Mouse (Mus musculus): ENCODE results near the gene Dscaml1. TPM values are rescaled to one million over a fixed set of nuclear protein-coding genes. Genes with fewer than 3 reads are reported as not detected.

Gene Dscaml1
- polyA plus RNA-seq, 1 experiment from 2014 or later, result 0.54 TPM

DNA sequence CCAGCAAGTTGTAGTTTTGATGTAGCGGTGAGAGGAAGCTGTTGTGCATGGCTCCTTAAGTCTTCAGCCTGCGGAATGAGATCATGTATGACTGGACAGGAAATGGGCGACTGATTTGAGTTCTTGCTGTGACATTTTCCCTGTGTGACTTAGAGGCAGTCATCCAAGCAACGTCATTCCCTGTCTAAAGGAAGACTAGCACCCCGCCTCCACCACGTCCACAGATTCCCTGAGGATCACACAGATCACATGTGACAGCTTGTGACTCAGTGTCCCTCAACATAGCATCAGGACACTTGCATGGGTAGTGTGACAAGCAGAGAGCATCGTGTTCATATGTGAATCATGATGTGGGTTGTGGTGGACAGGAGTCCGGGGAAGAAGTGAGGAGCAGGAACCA, 147.6 kb downstream of the Dscaml1 start:
- peaks cover 6% of the 10 kb centered on the region for H3K4me1 ChIP-seq (ENCODE audit: control insufficient read depth, insufficient read depth, low read length)
- H3K4me3 ChIP-seq (ENCODE audit: low read length), result no peak overlapping the region
- no peak for ATAC-seq (replicated peaks; ENCODE audit: extremely low read depth, insufficient read depth, low FRiP score)
- 64% methylated on average over 8 of the region's 8 CpGs for WGBS
- no peaks in the 10 kb centered on the region for H3K27me3 ChIP-seq (ENCODE audit: control insufficient read depth, insufficient read depth, low read length)
- H3K9me3 ChIP-seq (replicated peaks; ENCODE audit: control insufficient read depth, low read length), result no peaks in the 10 kb centered on the region
- H3K36me3 ChIP-seq (ENCODE audit: control insufficient read depth, insufficient read depth), result no peaks in the 10 kb centered on the region
- H3K4me2 ChIP-seq (ENCODE audit: low read depth, low read length), result no peak overlapping the region
- H3K9ac ChIP-seq (ENCODE audit: low read length), result no peak overlapping the region
- H3K27ac ChIP-seq (ENCODE audit: low read length), result no peak overlapping the region

DNA sequence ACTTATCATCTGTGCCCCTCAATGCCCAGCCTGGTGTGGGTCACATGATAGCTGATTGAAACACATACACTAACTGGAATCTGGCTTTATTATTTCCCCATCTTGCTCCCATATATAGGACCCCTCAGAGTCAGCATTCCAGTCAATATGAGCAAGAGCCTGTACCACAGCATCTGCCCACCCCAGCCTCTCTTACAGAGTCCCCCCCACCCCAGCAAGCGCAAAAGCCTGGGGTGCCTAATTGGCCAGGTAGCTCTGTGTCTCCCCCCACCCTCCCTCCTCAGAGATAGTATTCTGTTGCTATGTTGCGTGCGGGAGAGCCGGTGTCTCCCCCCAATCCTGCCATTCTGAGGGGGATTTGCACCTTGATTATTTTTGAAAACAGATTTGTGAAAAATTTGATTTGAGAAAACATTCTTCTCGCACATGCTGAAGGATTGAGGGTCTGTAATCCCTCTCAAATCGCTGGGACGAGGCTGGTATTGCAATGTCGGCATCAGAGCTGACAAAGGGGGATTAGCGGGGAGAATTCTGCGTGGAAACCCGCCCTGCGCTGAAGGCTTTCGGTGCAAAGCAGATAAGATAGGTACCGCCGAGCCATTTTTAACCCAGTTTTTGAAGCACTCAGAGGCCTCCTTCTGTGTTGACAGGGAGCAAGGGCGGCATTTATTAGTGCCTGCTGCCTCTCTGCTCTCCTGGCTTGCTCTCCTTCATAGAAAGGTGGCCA, 153.8 kb downstream of the Dscaml1 start:
- H3K27ac ChIP-seq (ENCODE audit: low read length), result no peak overlapping the region
- peak overlapping the region; percentile 25; the same call in 1 of the 2 replicates for H3K4me2 ChIP-seq (ENCODE audit: low read depth, low read length)
- H3K27me3 ChIP-seq (ENCODE audit: control insufficient read depth, insufficient read depth, low read length), result no peaks in the 10 kb centered on the region
- H3K36me3 ChIP-seq (ENCODE audit: control insufficient read depth, insufficient read depth), result no peaks in the 10 kb centered on the region
- WGBS, result 39% methylated on average over 16 of the region's 16 CpGs
- no peak for ATAC-seq (replicated peaks; ENCODE audit: extremely low read depth, insufficient read depth, low FRiP score)
- H3K4me3 ChIP-seq (ENCODE audit: low read length), result no peak overlapping the region
- no peaks in the 10 kb centered on the region for H3K9me3 ChIP-seq (replicated peaks; ENCODE audit: control insufficient read depth, low read length)
- no peak overlapping the region for H3K9ac ChIP-seq (ENCODE audit: low read length)
- H3K4me1 ChIP-seq (ENCODE audit: control insufficient read depth, insufficient read depth, low read length), result peaks cover 9% of the 10 kb centered on the region

DNA sequence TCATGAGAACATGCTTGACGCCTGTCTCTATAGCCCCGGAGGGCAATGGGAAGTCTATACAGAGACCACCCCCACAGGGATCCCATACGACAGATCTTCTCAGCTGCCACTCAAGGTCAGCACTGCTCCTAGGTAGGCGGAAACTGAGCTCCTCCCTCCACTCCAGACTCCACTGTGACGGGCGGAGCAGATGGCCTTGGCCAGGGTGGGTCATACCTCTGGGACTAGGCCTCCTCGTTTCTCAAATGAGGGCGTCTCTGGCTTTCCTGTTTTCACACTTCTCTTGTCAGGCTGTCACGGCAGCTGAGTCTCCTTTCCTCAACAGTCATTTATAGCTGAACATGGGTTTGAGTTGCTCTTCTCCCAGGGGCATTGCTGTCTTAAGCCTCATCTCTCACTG, 160.0 kb downstream of the Dscaml1 start:
- no peaks in the 10 kb centered on the region for H3K27me3 ChIP-seq (ENCODE audit: control insufficient read depth, insufficient read depth, low read length)
- H3K4me1 ChIP-seq (ENCODE audit: control insufficient read depth, insufficient read depth, low read length), result no peaks in the 10 kb centered on the region
- no peaks in the 10 kb centered on the region for H3K36me3 ChIP-seq (ENCODE audit: control insufficient read depth, insufficient read depth)
- no peak overlapping the region for H3K4me3 ChIP-seq (ENCODE audit: low read length)
- ATAC-seq (replicated peaks; ENCODE audit: extremely low read depth, insufficient read depth, low FRiP score), result no peak
- no peaks in the 10 kb centered on the region for H3K9me3 ChIP-seq (replicated peaks; ENCODE audit: control insufficient read depth, low read length)
- H3K4me2 ChIP-seq (ENCODE audit: low read depth, low read length), result no peak overlapping the region
- H3K27ac ChIP-seq (ENCODE audit: low read length), result no peak overlapping the region
- H3K9ac ChIP-seq (ENCODE audit: low read length), result no peak overlapping the region
- 55% methylated on average over 9 of the region's 9 CpGs for WGBS

DNA sequence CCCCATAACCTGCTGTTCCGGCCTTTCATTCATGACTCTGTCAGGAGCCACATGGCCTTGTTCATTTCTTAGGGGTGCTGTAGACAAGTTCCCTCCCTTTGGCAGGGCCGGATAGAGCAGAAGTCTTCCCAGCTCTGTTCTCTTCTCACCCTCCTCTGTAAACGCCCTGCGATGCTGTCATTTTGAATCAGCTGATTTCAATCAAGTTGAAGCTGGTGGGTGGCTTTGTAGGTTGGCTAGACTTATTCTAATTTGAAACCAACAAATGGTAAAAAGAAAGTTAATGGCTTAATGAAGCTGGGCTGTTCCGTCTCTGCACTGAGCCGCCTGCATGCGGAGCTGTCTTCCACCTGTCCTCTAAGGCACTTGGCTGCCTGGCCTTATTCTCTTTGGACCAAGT, 161.3 kb downstream of the Dscaml1 start:
- Histone ChIP-seq H3K9ac (ENCODE audit: low read length) (no peak overlapping the region), H3K4me3 (ENCODE audit: low read length) (no peak overlapping the region), H3K9me3 (replicated peaks; ENCODE audit: control insufficient read depth, low read length) (no peaks in the 10 kb centered on the region), H3K4me2 (ENCODE audit: low read depth, low read length) (no peak overlapping the region), H3K27me3 (ENCODE audit: control insufficient read depth, insufficient read depth, low read length) (no peaks in the 10 kb centered on the region), H3K4me1 (ENCODE audit: control insufficient read depth, insufficient read depth, low read length) (no peaks in the 10 kb centered on the region), H3K27ac (ENCODE audit: low read length) (no peak overlapping the region), H3K36me3 (ENCODE audit: control insufficient read depth, insufficient read depth) (no peaks in the 10 kb centered on the region)
- no peak for ATAC-seq (replicated peaks; ENCODE audit: extremely low read depth, insufficient read depth, low FRiP score)
- WGBS, result 86% methylated on average over 7 of the region's 7 CpGs

DNA sequence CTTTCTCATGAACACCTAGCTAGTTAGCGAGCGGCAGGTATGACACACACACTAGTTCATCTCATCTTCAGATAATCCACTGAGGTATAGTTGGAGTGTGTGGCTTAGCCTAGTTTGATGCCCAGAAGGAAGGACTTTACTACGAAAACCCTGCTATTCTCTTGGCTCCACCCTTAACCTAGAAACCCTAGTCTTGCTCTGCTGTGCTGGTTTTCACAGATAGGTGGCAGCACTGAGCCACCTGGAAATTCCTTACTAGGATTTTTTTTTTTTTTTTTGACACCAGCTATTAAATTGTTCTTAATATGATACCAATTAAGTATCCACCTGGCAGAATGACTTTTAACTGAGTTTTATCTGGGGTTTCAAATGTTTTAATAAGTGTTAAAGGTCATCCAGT, 163.4 kb downstream of the Dscaml1 start:
- no peak overlapping the region for H3K27ac ChIP-seq (ENCODE audit: low read length)
- H3K27me3 ChIP-seq (ENCODE audit: control insufficient read depth, insufficient read depth, low read length), result no peaks in the 10 kb centered on the region
- 75% methylated on average over 3 of the region's 3 CpGs for WGBS
- H3K4me1 ChIP-seq (ENCODE audit: control insufficient read depth, insufficient read depth, low read length), result no peaks in the 10 kb centered on the region
- no peak overlapping the region for H3K9ac ChIP-seq (ENCODE audit: low read length)
- no peak overlapping the region for H3K4me3 ChIP-seq (ENCODE audit: low read length)
- no peaks in the 10 kb centered on the region for H3K9me3 ChIP-seq (replicated peaks; ENCODE audit: control insufficient read depth, low read length)
- H3K4me2 ChIP-seq (ENCODE audit: low read depth, low read length), result no peak overlapping the region
- no peaks in the 10 kb centered on the region for H3K36me3 ChIP-seq (ENCODE audit: control insufficient read depth, insufficient read depth)
- no peak for ATAC-seq (replicated peaks; ENCODE audit: extremely low read depth, insufficient read depth, low FRiP score)

DNA sequence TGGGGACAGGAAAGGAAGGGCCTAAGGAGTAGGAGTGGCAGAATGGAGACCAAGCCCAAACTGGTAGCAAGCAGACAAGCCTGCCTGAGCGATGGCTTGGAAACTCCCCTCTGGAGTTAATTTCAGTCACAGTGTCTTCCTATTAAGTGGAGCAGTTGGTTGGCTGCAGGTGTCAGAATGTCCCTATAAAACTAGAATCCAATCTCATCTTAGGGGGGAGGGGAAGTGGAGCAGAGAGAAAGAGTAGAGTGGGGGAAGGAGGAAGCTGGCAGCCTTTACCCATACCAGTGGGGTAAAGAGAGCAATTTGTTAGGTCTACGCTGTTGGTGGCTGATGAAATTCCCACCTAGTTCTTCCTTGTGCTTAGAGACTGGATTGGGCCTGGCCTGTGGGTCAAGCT, 164.6 kb downstream of the Dscaml1 start:
- WGBS, result 87% methylated on average over 2 of the region's 2 CpGs

DNA sequence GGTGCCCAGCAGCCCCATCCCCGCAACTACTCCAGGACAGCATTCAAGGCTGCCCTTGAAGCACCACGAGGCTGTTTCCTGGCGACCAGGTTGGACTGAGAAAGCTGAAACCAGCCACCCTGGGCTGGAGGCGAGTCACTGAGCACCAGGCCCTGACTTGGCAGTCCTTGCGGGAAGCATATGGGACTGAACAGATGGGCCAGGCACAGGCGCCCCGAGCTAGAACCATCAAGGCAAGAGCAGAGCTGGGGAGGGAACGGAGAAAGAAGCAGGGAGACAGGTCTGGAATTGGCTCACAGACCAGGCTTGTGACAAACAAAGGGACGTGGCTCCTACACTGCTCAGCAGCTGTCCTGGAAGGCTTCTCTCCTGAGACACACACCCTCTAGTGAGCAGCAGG, 165.9 kb downstream of the Dscaml1 start:
- Histone ChIP-seq H3K9me3 (replicated peaks; ENCODE audit: control insufficient read depth, low read length) (no peaks in the 10 kb centered on the region), H3K4me3 (ENCODE audit: low read length) (no peak overlapping the region), H3K4me1 (ENCODE audit: control insufficient read depth, insufficient read depth, low read length) (no peaks in the 10 kb centered on the region), H3K4me2 (ENCODE audit: low read depth, low read length) (no peak overlapping the region), H3K27ac (ENCODE audit: low read length) (no peak overlapping the region), H3K27me3 (ENCODE audit: control insufficient read depth, insufficient read depth, low read length) (no peaks in the 10 kb centered on the region), H3K36me3 (ENCODE audit: control insufficient read depth, insufficient read depth) (no peaks in the 10 kb centered on the region), H3K9ac (ENCODE audit: low read length) (no peak overlapping the region)
- ATAC-seq (replicated peaks; ENCODE audit: extremely low read depth, insufficient read depth, low FRiP score), result no peak
- WGBS, result 77% methylated on average over 9 of the region's 9 CpGs

More for the DNA sequence above, 164.6 kb downstream of the Dscaml1 start:
- Histone ChIP-seq H3K9ac (ENCODE audit: low read length) (no peak overlapping the region), H3K27me3 (ENCODE audit: control insufficient read depth, insufficient read depth, low read length) (no peaks in the 10 kb centered on the region), H3K4me2 (ENCODE audit: low read depth, low read length) (no peak overlapping the region), H3K9me3 (replicated peaks; ENCODE audit: control insufficient read depth, low read length) (no peaks in the 10 kb centered on the region), H3K27ac (ENCODE audit: low read length) (no peak overlapping the region), H3K36me3 (ENCODE audit: control insufficient read depth, insufficient read depth) (no peaks in the 10 kb centered on the region), H3K4me1 (ENCODE audit: control insufficient read depth, insufficient read depth, low read length) (no peaks in the 10 kb centered on the region), H3K4me3 (ENCODE audit: low read length) (no peak overlapping the region)
- no peak for ATAC-seq (replicated peaks; ENCODE audit: extremely low read depth, insufficient read depth, low FRiP score)

DNA sequence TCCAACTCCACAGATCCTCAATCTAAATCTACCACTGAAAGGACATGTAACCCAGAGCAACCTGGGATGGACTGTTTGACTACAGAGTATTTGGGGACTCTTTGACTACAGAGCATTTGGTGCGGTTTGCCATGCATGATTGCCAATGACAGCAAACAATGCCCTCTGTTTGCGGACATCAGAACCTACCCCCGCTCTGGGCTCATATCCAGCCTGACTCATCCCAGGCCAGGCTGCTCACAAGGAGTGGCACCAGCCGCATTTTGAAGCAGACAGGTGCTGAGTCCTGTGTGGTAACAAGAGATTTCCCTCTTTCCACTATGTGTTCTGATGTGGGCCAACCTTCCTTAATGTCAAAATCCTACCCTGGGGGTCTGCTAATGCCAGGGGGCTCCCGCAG, 171.7 kb downstream of the Dscaml1 start:
- 80% methylated on average over 5 of the region's 5 CpGs for WGBS
- H3K9me3 ChIP-seq (replicated peaks; ENCODE audit: control insufficient read depth, low read length), result no peaks in the 10 kb centered on the region
- peaks cover 3% of the 10 kb centered on the region; the same call in 1 of the 2 replicates for H3K4me1 ChIP-seq (ENCODE audit: control insufficient read depth, insufficient read depth, low read length)
- ATAC-seq (replicated peaks; ENCODE audit: extremely low read depth, insufficient read depth, low FRiP score), result no peak
- no peak overlapping the region for H3K4me3 ChIP-seq (ENCODE audit: low read length)
- H3K27me3 ChIP-seq (ENCODE audit: control insufficient read depth, insufficient read depth, low read length), result no peaks in the 10 kb centered on the region
- H3K9ac ChIP-seq (ENCODE audit: low read length), result no peak overlapping the region
- H3K27ac ChIP-seq (ENCODE audit: low read length), result no peak overlapping the region
- no peak overlapping the region for H3K4me2 ChIP-seq (ENCODE audit: low read depth, low read length)
- H3K36me3 ChIP-seq (ENCODE audit: control insufficient read depth, insufficient read depth), result no peaks in the 10 kb centered on the region

DNA sequence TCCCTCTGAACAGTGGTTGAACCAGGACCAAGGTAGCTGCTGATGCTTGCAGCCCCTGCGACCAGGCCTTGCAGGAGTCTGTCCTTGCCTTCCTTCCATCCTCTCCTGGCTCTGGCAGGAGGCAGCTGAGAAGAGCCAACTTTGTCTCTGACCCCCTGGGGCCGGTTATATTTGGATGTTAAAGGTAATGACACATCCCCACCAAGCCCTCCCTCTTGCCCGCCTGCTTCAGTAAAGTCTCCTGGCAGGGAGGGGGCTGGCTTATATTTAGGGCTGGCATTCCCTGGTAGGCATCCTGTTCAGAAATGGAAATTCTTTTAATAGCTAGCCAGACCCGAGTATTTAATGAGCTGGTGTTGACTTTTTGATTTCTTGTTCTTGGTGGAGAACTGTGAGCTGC, 172.9 kb downstream of the Dscaml1 start:
- 40% methylated on average over 4 of the region's 4 CpGs for WGBS
- Histone ChIP-seq H3K36me3 (ENCODE audit: control insufficient read depth, insufficient read depth) (no peaks in the 10 kb centered on the region), H3K27me3 (ENCODE audit: control insufficient read depth, insufficient read depth, low read length) (no peaks in the 10 kb centered on the region), H3K27ac (ENCODE audit: low read length) (no peak overlapping the region), H3K4me2 (ENCODE audit: low read depth, low read length) (no peak overlapping the region), H3K9me3 (replicated peaks; ENCODE audit: control insufficient read depth, low read length) (no peaks in the 10 kb centered on the region), H3K9ac (ENCODE audit: low read length) (no peak overlapping the region), H3K4me1 (ENCODE audit: control insufficient read depth, insufficient read depth, low read length) (peaks cover 3% of the 10 kb centered on the region; the same call in 1 of the 2 replicates), H3K4me3 (ENCODE audit: low read length) (no peak overlapping the region)
- ATAC-seq (replicated peaks; ENCODE audit: extremely low read depth, insufficient read depth, low FRiP score), result no peak

Data from heart, embryonic 16.5 days (tissue).